Mouse (Mus musculus) E14TG2a.4 (cell line): ENCODE measurements around the gene 4930519G04Rik.

ENCODE experiments used
- H3K27me3 ChIP-seq: 2 replicates; pipeline ENCODE4 v1.6.1; 2014; ENCODE audit warnings: low read length, control low read depth; ENCODE audit not compliant: insufficient read depth
- H3K36me3 ChIP-seq: 2 replicates; pipeline ENCODE4 v1.6.1; 2014; ENCODE audit warnings: low read length, control low read depth; ENCODE audit not compliant: insufficient read depth
- H3K4me1 ChIP-seq: replicated peaks from 2 replicates; pipeline ENCODE4 v1.6.1; 2014; ENCODE audit warnings: low read depth, low read length, control low read depth
- H3K4me3 ChIP-seq: replicated peaks from 2 replicates; pipeline ENCODE4 v1.5.1; 2014; ENCODE audit warnings: mild to moderate bottlenecking, low read length
- H3K9me3 ChIP-seq: 2 replicates; pipeline ENCODE4 v1.6.1; 2014; ENCODE audit warnings: low read length, control low read depth
- CTCF ChIP-seq: conservative IDR thresholded peaks from 2 replicates; pipeline ENCODE4 v1.5.1; 2014; ENCODE audit warnings: low read length
- NANOG ChIP-seq: IDR thresholded peaks from 2 replicates; pipeline ENCODE4 v1.6.1; 2014; ENCODE audit warnings: borderline replicate concordance, low read length, mixed read lengths
- POU5F1 ChIP-seq: IDR thresholded peaks from 2 replicates; pipeline ENCODE4 v1.6.1; 2014; ENCODE audit warnings: low read length, borderline replicate concordance

4930519G04Rik gene

DNA sequence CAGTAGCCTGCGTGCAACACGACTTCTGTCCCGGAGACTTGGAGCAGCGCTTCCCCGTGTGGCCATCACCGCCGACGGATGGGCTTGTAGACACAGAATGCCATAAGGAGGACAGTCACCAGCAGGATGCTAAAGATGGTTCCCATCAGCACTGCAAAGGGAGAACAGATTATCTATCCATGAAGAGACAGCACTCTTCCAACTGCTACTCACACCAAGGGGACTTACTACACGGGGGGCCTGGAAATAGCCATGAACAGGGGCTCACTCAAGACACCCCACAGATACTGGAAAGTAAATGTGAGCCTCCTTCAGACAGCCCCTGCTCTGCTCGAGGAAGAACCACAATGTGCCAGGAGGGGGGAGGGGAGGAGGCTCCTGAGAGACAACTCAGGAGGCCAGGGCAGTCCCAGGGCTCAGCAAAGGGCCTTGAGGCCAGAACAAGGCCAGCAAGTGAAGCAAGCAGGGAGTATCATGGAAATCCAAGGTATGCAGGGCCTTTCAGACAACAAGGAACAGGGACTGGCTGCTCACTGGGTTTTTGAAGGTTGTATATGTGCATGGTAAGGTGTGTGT lies 44.2 kb upstream of the 4930519G04Rik start:
- Histone ChIP-seq H3K36me3 (peaks cover 85% of the 10 kb centered on the region), H3K27me3 (no peaks in the 10 kb centered on the region), H3K9me3 (peaks cover under 1% of the 10 kb centered on the region; the same call in 1 of the 2 replicates), H3K4me1 (peaks cover 80% of the 10 kb centered on the region), H3K4me3 (no peak overlapping the region)
- no peak for TF ChIP-seq NANOG
- TF ChIP-seq CTCF, result no peak
- no peak for TF ChIP-seq POU5F1

DNA sequence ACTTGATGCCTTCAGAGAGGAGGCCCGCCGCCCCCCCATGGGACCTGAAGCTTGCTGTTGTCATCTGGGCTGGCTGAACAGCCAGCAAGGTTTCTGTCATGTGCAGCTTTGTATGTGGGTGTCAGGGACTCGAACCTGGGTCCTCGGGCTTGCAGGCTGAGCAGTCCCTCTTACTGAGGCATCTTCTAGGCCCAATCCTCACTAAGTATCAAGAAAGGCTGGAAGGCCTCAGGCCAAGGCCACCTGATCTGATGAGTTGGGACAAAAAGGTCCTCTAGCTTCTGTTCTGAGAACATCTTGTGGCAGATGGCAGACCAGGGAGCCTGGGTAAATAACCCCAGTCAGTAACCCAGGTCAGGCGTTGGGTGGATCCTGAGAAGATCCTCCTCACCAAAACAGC lies 43.6 kb upstream of the 4930519G04Rik start:
- Histone ChIP-seq H3K9me3 (no peaks in the 10 kb centered on the region), H3K27me3 (no peaks in the 10 kb centered on the region), H3K36me3 (peaks cover 80% of the 10 kb centered on the region), H3K4me1 (peaks cover 74% of the 10 kb centered on the region), H3K4me3 (no peak overlapping the region)
- no peak for TF ChIP-seq POU5F1
- no peak for TF ChIP-seq CTCF
- TF ChIP-seq NANOG, result no peak

DNA sequence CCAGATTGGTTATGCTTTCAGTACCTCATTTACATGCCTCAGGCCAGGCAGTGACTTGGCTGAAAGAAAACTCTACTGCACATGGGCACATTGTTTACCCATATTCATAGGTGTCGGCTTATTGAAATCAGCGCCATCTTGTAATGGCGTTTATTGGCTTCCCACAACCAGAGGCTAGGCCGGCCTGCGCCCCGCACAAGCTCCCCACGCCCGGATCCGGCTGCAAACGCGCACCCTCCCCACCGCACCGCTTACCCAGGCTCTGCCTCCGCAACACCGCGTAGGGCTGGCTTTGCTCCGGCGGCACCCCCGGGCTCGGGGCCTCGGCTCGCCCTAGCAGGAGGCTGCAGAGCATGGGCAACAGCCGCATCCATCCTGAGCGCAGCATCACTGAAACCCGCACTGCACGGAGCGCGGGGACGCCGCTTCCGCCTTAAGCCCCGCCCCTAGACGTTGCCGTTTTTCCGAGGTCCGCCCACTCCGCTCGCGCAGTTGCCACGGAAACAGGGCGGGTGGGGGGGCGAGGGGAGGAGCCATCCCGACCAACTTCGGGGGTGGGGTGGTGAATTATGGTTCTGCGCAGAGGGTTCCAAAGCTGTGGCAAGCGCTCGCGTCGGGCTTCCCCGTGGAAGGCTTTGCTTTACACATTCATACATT lies 39.8 kb upstream of the 4930519G04Rik start:
- Histone ChIP-seq H3K9me3 (peaks cover 10% of the 10 kb centered on the region; the same call in 1 of the 2 replicates), H3K36me3 (peaks cover 48% of the 10 kb centered on the region), H3K27me3 (no peaks in the 10 kb centered on the region), H3K4me1 (peaks cover 57% of the 10 kb centered on the region), H3K4me3 (peak overlapping the region; percentile 96)
- TF ChIP-seq POU5F1 (no peak), CTCF (no peak), NANOG (no peak)

GRCm38 (mm10) chr5:114816599-114816998 lies 36.9 kb upstream of the 4930519G04Rik start:
- peaks cover 41% of the 10 kb centered on the region for H3K4me1 ChIP-seq
- no peaks in the 10 kb centered on the region for H3K27me3 ChIP-seq
- peaks cover 30% of the 10 kb centered on the region for H3K36me3 ChIP-seq
- H3K4me3 ChIP-seq, result no peak overlapping the region
- H3K9me3 ChIP-seq, result peaks cover 27% of the 10 kb centered on the region
- TF ChIP-seq POU5F1 (no peak), CTCF (no peak), NANOG (no peak)

- Histone ChIP-seq H3K27me3 (no peaks in the 10 kb centered on the region), H3K4me3 (peak overlapping the region; percentile 52)
- TF ChIP-seq NANOG, result no peak
- TF ChIP-seq CTCF, result no peak
- no peak for TF ChIP-seq POU5F1
Measured at GRCm38 (mm10) chr5:114818124-114818523, 35.3 kb upstream of the 4930519G04Rik start.

GRCm38 (mm10) chr5:114822796-114823688 lies 30.4 kb upstream of the 4930519G04Rik start, which contains the start of gene 1500011B03Rik:
Gene 1500011B03Rik (minus strand): TSS chr5:114823468.
- Histone ChIP-seq H3K36me3 (peaks cover 23% of the 10 kb centered on the region), H3K27me3 (no peaks in the 10 kb centered on the region), H3K4me1 (peaks cover 40% of the 10 kb centered on the region), H3K4me3 (peak within 1 kb of the TSS; percentile 89), H3K9me3 (peaks cover 30% of the 10 kb centered on the region)
- TF ChIP-seq POU5F1, result no peak
- TF ChIP-seq CTCF, result no peak
- no peak for TF ChIP-seq NANOG

More at GRCm38 (mm10) chr5:114818124-114818523, 35.3 kb upstream of the 4930519G04Rik start:
- H3K4me1 ChIP-seq, result peaks cover 29% of the 10 kb centered on the region
- peaks cover 28% of the 10 kb centered on the region for H3K36me3 ChIP-seq
- peaks cover 40% of the 10 kb centered on the region for H3K9me3 ChIP-seq

- Histone ChIP-seq H3K9me3 (peaks cover 30% of the 10 kb centered on the region), H3K4me1 (peaks cover 32% of the 10 kb centered on the region), H3K27me3 (no peaks in the 10 kb centered on the region), H3K36me3 (peaks cover 23% of the 10 kb centered on the region), H3K4me3 (peak overlapping the region; percentile 50)
- peak; percentile 85 for TF ChIP-seq CTCF
- TF ChIP-seq NANOG, result no peak
- TF ChIP-seq POU5F1, result no peak
Measured at GRCm38 (mm10) chr5:114824197-114824596, 29.3 kb upstream of the 4930519G04Rik start.

GRCm38 (mm10) chr5:114825978-114826691 lies 27.3 kb upstream of the 4930519G04Rik start:
- peaks cover 16% of the 10 kb centered on the region for H3K36me3 ChIP-seq
- H3K4me3 ChIP-seq, result peak overlapping the region; percentile 76
- H3K27me3 ChIP-seq, result no peaks in the 10 kb centered on the region
- H3K4me1 ChIP-seq, result peaks cover 29% of the 10 kb centered on the region
- no peak for TF ChIP-seq NANOG
- H3K9me3 ChIP-seq, result peaks cover 18% of the 10 kb centered on the region
